14 mouse cellular contexts compared by ENCODE assay signal in the genomic region with DNA sequence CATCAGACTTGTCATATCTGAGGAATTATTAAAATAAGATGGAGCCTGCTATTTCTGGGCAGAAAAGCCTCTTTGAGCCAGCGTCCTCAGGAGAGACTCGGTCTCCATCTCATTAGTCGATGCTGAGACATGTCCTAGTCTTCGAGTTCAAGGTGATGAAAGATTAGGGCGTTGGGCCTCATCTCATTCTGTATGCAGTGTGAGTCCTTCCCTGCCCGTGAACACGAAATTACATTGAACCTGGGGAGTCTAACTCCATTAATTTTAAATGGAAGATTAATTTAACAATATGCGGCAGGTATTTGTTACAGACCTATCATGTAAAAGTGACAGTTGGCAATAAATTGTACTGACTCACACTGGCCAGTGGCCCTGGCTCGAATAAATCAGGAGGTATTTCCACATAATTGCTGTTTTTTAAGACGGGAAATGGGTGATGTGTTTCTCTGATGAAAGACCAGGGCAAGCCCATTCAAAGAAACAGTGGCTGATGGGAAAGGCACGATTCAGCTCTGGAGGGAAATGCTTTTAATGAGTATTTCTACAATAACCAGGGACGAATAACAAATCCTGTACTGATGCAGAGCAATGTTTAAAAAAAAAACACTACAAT.
DNase-seq lines count a peak whose midpoint lies in the region; ATAC-seq and TF ChIP-seq lines count a peak whose summit lies in the region.
"Had no signal": no experiment of that assay in that cellular context is flagged by ENCODE, and none has a peak within 500 bp of the region (broad histone marks: within the 10 kb centered on the region; RNA-seq: fewer than 3 reads in every experiment).

No protein-coding gene starts in this region.

- H3K9me3 ChIP-seq in hindbrain, embryonic 11.5 days (ENCODE audit: control insufficient read depth, low read length), result no peaks in the 10 kb centered on the region
- no peaks in the 10 kb centered on the region for H3K9me3 ChIP-seq in hindbrain, embryonic 10.5 days
- H3K9me3 ChIP-seq in neural tube, embryonic 12.5 days, result no peaks in the 10 kb centered on the region
- no peaks in the 10 kb centered on the region for H3K9me3 ChIP-seq in neural tube, embryonic 15.5 days (replicated peaks)
- H3K9me3 ChIP-seq: embryonic facial prominence, embryonic 15.5 days; hindbrain, embryonic 15.5 days had no signal

- H3K27ac ChIP-seq in hindbrain, embryonic 11.5 days (ENCODE audit: low read depth, low read length), result no peak overlapping the region
- H3K27ac ChIP-seq in hindbrain, embryonic 10.5 days, result no peak overlapping the region
- H3K27ac ChIP-seq in neural tube, embryonic 12.5 days, result no peak overlapping the region
- H3K27ac ChIP-seq in neural tube, embryonic 15.5 days (replicated peaks), result no peak overlapping the region
- H3K27ac ChIP-seq in heart, adult 2 months, result no peak overlapping the region
- H3K27ac ChIP-seq: embryonic facial prominence, embryonic 15.5 days had no signal

- H3K4me1 ChIP-seq in hindbrain, embryonic 11.5 days (replicated peaks; ENCODE audit: control insufficient read depth, insufficient read depth, low read length), result peaks cover 6% of the 10 kb centered on the region
- peaks cover 28% of the 10 kb centered on the region for H3K4me1 ChIP-seq in hindbrain, embryonic 10.5 days (replicated peaks)
- H3K4me1 ChIP-seq in neural tube, embryonic 12.5 days, result peaks cover 14% of the 10 kb centered on the region
- H3K4me1 ChIP-seq in neural tube, embryonic 15.5 days, result peaks cover 48% of the 10 kb centered on the region
- H3K4me1 ChIP-seq in heart, adult 2 months (ENCODE audit: control insufficient read depth, insufficient read depth, low read length), result no peaks in the 10 kb centered on the region

- H3ac ChIP-seq in myocyte (ENCODE audit: control insufficient read depth, insufficient read length), result no peak overlapping the region

- WGBS in hindbrain, embryonic 11.5 days, result 67% methylated on average over 12 of the region's 12 CpGs
- WGBS in hindbrain, embryonic 10.5 days, result 81% methylated on average over 12 of the region's 12 CpGs
- 48% methylated on average over 12 of the region's 12 CpGs for WGBS in neural tube, embryonic 12.5 days
- WGBS in neural tube, embryonic 15.5 days, result 28% methylated on average over 12 of the region's 12 CpGs
- WGBS in heart, adult 2 months, result 67% methylated on average over 12 of the region's 12 CpGs

- H3K79me2 ChIP-seq in myocyte (ENCODE audit: control insufficient read depth, insufficient read depth), result no peaks in the 10 kb centered on the region
- H3K79me2 ChIP-seq in heart, adult 2 months (replicated peaks; ENCODE audit: control insufficient read depth, insufficient read depth, low read length), result no peaks in the 10 kb centered on the region

- no peak overlapping the region for H3K4me3 ChIP-seq in hindbrain, embryonic 11.5 days (ENCODE audit: low read depth, low read length)
- H3K4me3 ChIP-seq in hindbrain, embryonic 10.5 days, result no peak overlapping the region
- no peak overlapping the region for H3K4me3 ChIP-seq in neural tube, embryonic 12.5 days
- no peak overlapping the region for H3K4me3 ChIP-seq in neural tube, embryonic 15.5 days (replicated peaks)
- no peak overlapping the region for H3K4me3 ChIP-seq in myocyte
- H3K4me3 ChIP-seq in heart, adult 2 months, result no peak overlapping the region
- H3K4me3 ChIP-seq: embryonic facial prominence, embryonic 15.5 days; hindbrain, embryonic 15.5 days had no signal

- H3K4me2 ChIP-seq in hindbrain, embryonic 11.5 days (replicated peaks; ENCODE audit: low read depth, low read length), result no peak overlapping the region
- H3K4me2 ChIP-seq in neural tube, embryonic 12.5 days (replicated peaks), result no peak overlapping the region
- H3K4me2 ChIP-seq in neural tube, embryonic 15.5 days, result no peak overlapping the region
- H3K4me2 ChIP-seq in myocyte (ENCODE audit: low read depth), result no peak overlapping the region
- H3K4me2 ChIP-seq: embryonic facial prominence, embryonic 15.5 days; hindbrain, embryonic 15.5 days had no signal

- no peak for TF ChIP-seq CTCF in heart, adult 2 months (IDR thresholded peaks at IDR 0.05)

- no peaks in the 10 kb centered on the region for H3K36me3 ChIP-seq in hindbrain, embryonic 11.5 days (ENCODE audit: control insufficient read depth, insufficient read depth, low read length)
- no peaks in the 10 kb centered on the region for H3K36me3 ChIP-seq in hindbrain, embryonic 10.5 days
- no peaks in the 10 kb centered on the region for H3K36me3 ChIP-seq in neural tube, embryonic 12.5 days
- H3K36me3 ChIP-seq in neural tube, embryonic 15.5 days, result no peaks in the 10 kb centered on the region
- H3K36me3 ChIP-seq in myocyte (ENCODE audit: control insufficient read depth, insufficient read depth), result no peaks in the 10 kb centered on the region
- no peaks in the 10 kb centered on the region for H3K36me3 ChIP-seq in heart, adult 2 months (ENCODE audit: control insufficient read depth, insufficient read depth, low read length)
- H3K36me3 ChIP-seq: embryonic facial prominence, embryonic 15.5 days; hindbrain, embryonic 15.5 days had no signal

- no peaks in the 10 kb centered on the region for H3K27me3 ChIP-seq in hindbrain, embryonic 11.5 days (ENCODE audit: control insufficient read depth, insufficient read depth, low read length)
- H3K27me3 ChIP-seq in hindbrain, embryonic 10.5 days (ENCODE audit: insufficient read depth, poor library complexity, severe bottlenecking), result peaks cover 16% of the 10 kb centered on the region
- no peaks in the 10 kb centered on the region for H3K27me3 ChIP-seq in neural tube, embryonic 12.5 days (replicated peaks)
- no peaks in the 10 kb centered on the region for H3K27me3 ChIP-seq in neural tube, embryonic 15.5 days (replicated peaks)
- no peaks in the 10 kb centered on the region for H3K27me3 ChIP-seq in myocyte (ENCODE audit: control insufficient read depth, insufficient read depth, insufficient read length)
- H3K27me3 ChIP-seq in heart, adult 2 months (ENCODE audit: control insufficient read depth, insufficient read depth, low read length), result no peaks in the 10 kb centered on the region
- H3K27me3 ChIP-seq: embryonic facial prominence, embryonic 15.5 days; hindbrain, embryonic 15.5 days had no signal

- no peak for TF ChIP-seq EP300 in heart, adult 2 months (IDR thresholded peaks at IDR 0.05; ENCODE audit: insufficient read depth, low read depth, low read length)

- ATAC-seq in hindbrain, embryonic 11.5 days (ENCODE audit: low FRiP score), result peak; percentile 51; the same call in 1 of the 2 replicates
- peak; percentile 41; the same call in 1 of the 2 replicates for ATAC-seq in neural tube, embryonic 12.5 days (ENCODE audit: low FRiP score, low read depth)
- ATAC-seq in neural tube, embryonic 15.5 days (ENCODE audit: low FRiP score), result no peak

- no peak overlapping the region for H3K9ac ChIP-seq in hindbrain, embryonic 11.5 days (ENCODE audit: low read depth, low read length)
- H3K9ac ChIP-seq in neural tube, embryonic 12.5 days, result no peak overlapping the region
- no peak overlapping the region for H3K9ac ChIP-seq in neural tube, embryonic 15.5 days (replicated peaks)
- no peak overlapping the region for H3K9ac ChIP-seq in heart, adult 2 months (ENCODE audit: low read depth, low read length)
- H3K9ac ChIP-seq: embryonic facial prominence, embryonic 15.5 days; hindbrain, embryonic 15.5 days had no signal

- intact Hi-C loops in heart, adult 2 months (cut with DNase I), result no loop called here

- no peak for DNase-seq in hindbrain, embryonic 11.5 days (ENCODE audit: low spot score)
- no peak for DNase-seq in hindbrain, embryonic 10.5 days (ENCODE audit: low spot score)
- DNase-seq in fibroblast of lung, adult 2 months (ENCODE audit: low read depth), result peak; percentile 62
- DNase-seq in heart, adult 2 months, result no peak
- no peak for DNase-seq in layer of hippocampus, adult 8-10 months (ENCODE audit: low spot score in 2 of 2)
- DNase-seq: embryo, embryonic 11 days; kidney, adult 18-20 months; lung, postnatal 14 days; thymus, postnatal 14 days had no signal

- TF ChIP-seq POLR2A in myocyte (IDR thresholded peaks at IDR 0.05; ENCODE audit: insufficient read length, low read depth), result no peak
- no peak for TF ChIP-seq POLR2A in heart, adult 2 months (IDR thresholded peaks at IDR 0.05; ENCODE audit: insufficient read depth, low read depth, low read length)

TF ChIP-seq in myocyte, 11 proteins besides CTCF, POLR2A, EP300 and RAD21:
- no peak for TF ChIP-seq MAX (IDR thresholded peaks at IDR 0.05; ENCODE audit: low read depth)
- peak; percentile 84; the same call in 1 of the 2 replicates for TF ChIP-seq CEBPB (IDR thresholded peaks at IDR 0.05; ENCODE audit: insufficient read depth, poor library complexity, severe bottlenecking)
- TF ChIP-seq E2F4 (IDR thresholded peaks at IDR 0.05; ENCODE audit: insufficient read depth), result no peak
- no peak for TF ChIP-seq USF1 (IDR thresholded peaks at IDR 0.05; ENCODE audit: low read depth)
- no peak for TF ChIP-seq TCF3 (IDR thresholded peaks at IDR 0.05; ENCODE audit: insufficient read length, low read depth)
- TF ChIP-seq MYOG (IDR thresholded peaks at IDR 0.05; ENCODE audit: control insufficient read depth in 1 of 3, insufficient read depth in 1 of 3, insufficient read length in 2 of 3, low read depth in 2 of 3), result no peak
